In the genomic region with DNA sequence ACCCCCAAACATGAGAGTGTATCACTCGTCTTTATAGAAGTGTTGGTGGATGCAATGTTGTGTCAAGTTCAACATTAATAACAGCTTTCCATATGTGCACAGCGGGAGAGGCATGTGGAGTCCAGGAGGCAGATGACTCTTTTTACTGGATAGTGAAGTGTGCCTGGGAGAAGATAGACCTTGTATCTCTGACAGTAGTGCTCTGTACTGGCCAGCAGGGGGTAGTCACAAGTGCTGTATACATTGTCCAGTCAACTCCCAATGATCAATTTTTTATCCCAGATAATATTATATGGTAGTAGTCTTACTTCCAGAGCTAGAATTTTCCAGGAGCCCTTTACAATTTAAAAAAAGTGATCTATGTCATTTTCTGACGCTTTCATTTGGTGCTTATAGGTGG, we compare ENCODE assay signal across 10 mouse cellular contexts. TPM values are rescaled to one million over a fixed set of nuclear protein-coding genes. Genes with fewer than 3 reads are reported as not detected.
DNase-seq lines count a peak whose midpoint lies in the region; ATAC-seq and TF ChIP-seq lines count a peak whose summit lies in the region.
"Had no signal": no experiment of that assay in that cellular context is flagged by ENCODE, and none has a peak within 500 bp of the region (broad histone marks: within the 10 kb centered on the region; RNA-seq: fewer than 3 reads in every experiment).

No protein-coding gene starts in this region.

- H3K4me2 ChIP-seq in lung, postnatal 0 days (replicated peaks; ENCODE audit: low read depth, low read length), result no peak overlapping the region
- H3K4me2 ChIP-seq: embryonic facial prominence, embryonic 13.5 days had no signal

- no peaks in the 10 kb centered on the region for H3K27me3 ChIP-seq in Patski
- no peaks in the 10 kb centered on the region for H3K27me3 ChIP-seq in lung, postnatal 0 days (replicated peaks; ENCODE audit: insufficient read depth, low read length)
- no peaks in the 10 kb centered on the region for H3K27me3 ChIP-seq in embryonic facial prominence, embryonic 10.5 days (replicated peaks; ENCODE audit: low read depth, poor library complexity, severe bottlenecking)
- H3K27me3 ChIP-seq: embryonic facial prominence, embryonic 13.5 days had no signal

- 60% methylated on average over 3 of the region's 3 CpGs for WGBS in lung, postnatal 0 days
- 54% methylated on average over 3 of the region's 3 CpGs for WGBS in embryonic facial prominence, embryonic 10.5 days

- H3K4me3 ChIP-seq in left cerebral cortex, adult 2 months, result no peak overlapping the region
- H3K4me3 ChIP-seq in lung, postnatal 0 days (ENCODE audit: low read depth, low read length), result no peak overlapping the region
- no peak overlapping the region for H3K4me3 ChIP-seq in embryonic facial prominence, embryonic 10.5 days
- H3K4me3 ChIP-seq: embryonic facial prominence, embryonic 13.5 days had no signal

- H3K36me3 ChIP-seq in lung, postnatal 0 days (ENCODE audit: insufficient read depth, low read length), result no peaks in the 10 kb centered on the region
- no peaks in the 10 kb centered on the region for H3K36me3 ChIP-seq in embryonic facial prominence, embryonic 10.5 days (replicated peaks)
- H3K36me3 ChIP-seq: embryonic facial prominence, embryonic 13.5 days had no signal

- in situ Hi-C loops in Patski (cut with MboI; ENCODE audit: low pct_unique_long_range_greater_than_20kb), result loop anchor here (5.0 kb wide), 1 partner anchor 142 kb away; a partner anchor contains a TSS

- no peak overlapping the region for H3K27ac ChIP-seq in left cerebral cortex, adult 2 months
- H3K27ac ChIP-seq in lung, postnatal 0 days (ENCODE audit: low read length), result no peak overlapping the region
- H3K27ac ChIP-seq in embryonic facial prominence, embryonic 10.5 days (replicated peaks), result no peak overlapping the region
- H3K27ac ChIP-seq: embryonic facial prominence, embryonic 13.5 days had no signal

- H3K9me3 ChIP-seq in lung, postnatal 0 days (ENCODE audit: low read length), result no peaks in the 10 kb centered on the region
- H3K9me3 ChIP-seq in embryonic facial prominence, embryonic 10.5 days, result no peaks in the 10 kb centered on the region
- H3K9me3 ChIP-seq: embryonic facial prominence, embryonic 13.5 days had no signal

- ATAC-seq in Patski, result no peak
- ATAC-seq in lung, postnatal 0 days, result peak; percentile 60

- intact Hi-C loops in left cerebral cortex, adult 2 months (cut with DNase I), result loop anchor here (2.0 to 10.0 kb wide), 2 partner anchors 73 to 141 kb away; a partner anchor contains a TSS

- CTCF ChIA-PET in Patski (lab: Charles Lee), result interaction anchor here (0.6 to 1.9 kb wide), 11 partner anchors 13 to 245 kb away, joined by 3 to 15 read pairs (median 3); no protein-coding TSS in a partner anchor

- H3K4me1 ChIP-seq in lung, postnatal 0 days (ENCODE audit: insufficient read depth, low read depth, low read length), result no peaks in the 10 kb centered on the region
- peaks cover 7% of the 10 kb centered on the region for H3K4me1 ChIP-seq in embryonic facial prominence, embryonic 10.5 days

- no peak overlapping the region for H3K9ac ChIP-seq in lung, postnatal 0 days (replicated peaks; ENCODE audit: low read depth)
- H3K9ac ChIP-seq: embryonic facial prominence, embryonic 13.5 days had no signal

- TF ChIP-seq EP300 in lung, postnatal 0 days (IDR thresholded peaks at IDR 0.05), result no peak

- POLR2A ChIA-PET in Patski (lab: Charles Lee), result no interaction called here

- DNase-seq in cerebellum, adult 9-10 months, result peak; percentile 1
- DNase-seq in cerebellum, adult 18-20 months, result no peak
- peak; percentile 14 to 19 for DNase-seq in left cerebral cortex, adult 2 months (ENCODE audit: extremely low spot score in 1 of 2, low spot score in 2 of 2)
- no peak for DNase-seq in left cerebral cortex, adult 9 months (ENCODE audit: low spot score in 2 of 2)
- DNase-seq in Patski (ENCODE audit: low read depth, low spot score), result no peak
- peak; percentile 42 for DNase-seq in lung, postnatal 0 days (ENCODE audit: low spot score)
- DNase-seq in ovary, postnatal 10 days (ENCODE audit: low spot score), result no peak
- DNase-seq in embryonic facial prominence, embryonic 10.5 days (ENCODE audit: low spot score), result no peak
- DNase-seq: right cerebral cortex, postnatal 14 days had no signal

- TF ChIP-seq CTCF in left cerebral cortex, adult 2 months (IDR thresholded peaks at IDR 0.05), result peak; percentile 61
- peak; percentile 62 for TF ChIP-seq CTCF in Patski (IDR thresholded peaks at IDR 0.05)
- peak; percentile 68 for TF ChIP-seq CTCF in lung, postnatal 0 days (IDR thresholded peaks at IDR 0.05)

RNA-seq across cellular contexts. Expression of a gene that starts 18.8 kb away (rescaled TPM):
- total RNA-seq in left cerebral cortex, adult 2 months (2021), result 10 to 100 TPM; 37.9 to 42.2 TPM
- polyA plus RNA-seq in Patski (2021), result 0.14 TPM
- 6.0 and 6.8 TPM in 2 replicates for polyA plus RNA-seq in lung, postnatal 0 days (2015; fragmentation: Nextera tagmentation; extraction: Ambion mirVana)
- 3.1 and 5.5 TPM in 2 replicates for polyA plus RNA-seq in embryonic facial prominence, embryonic 10.5 days (2016; fragmentation: Nextera tagmentation; extraction: Ambion mirVana)

Comparison
In these comparisons a context has a peak if more than half of its experiments do, and no peak if none do; other contexts are left out.
1. DNase-seq: peak in cerebellum, adult 9-10 months (single experiment), left cerebral cortex, adult 2 months (2 of 2) and lung, postnatal 0 days (single experiment); none in cerebellum, adult 18-20 months (0 of 2), left cerebral cortex, adult 9 months (0 of 2), Patski (single experiment), ovary, postnatal 10 days (single experiment) and embryonic facial prominence, embryonic 10.5 days (single experiment).
2. Peak in every context shown above with its lines, with median percentiles within 50 percentile points of each other: CTCF ChIP-seq.